Mouse (Mus musculus): Measurements from ENCODE around the gene Olfr1413. TPM values are rescaled to one million over a fixed set of nuclear protein-coding genes. Genes with fewer than 3 reads are reported as not detected.
A peak's percentile ranks its signal among the peaks of the same experiment; 100 is the strongest.

Gene Olfr1413
- not detected in 2 replicates for polyA plus RNA-seq (2012; rRNA removed)
- polyA plus RNA-seq (2014; fragmentation: Nextera tagmentation; extraction: Ambion mirVana): not detected in 2 replicates

DNA sequence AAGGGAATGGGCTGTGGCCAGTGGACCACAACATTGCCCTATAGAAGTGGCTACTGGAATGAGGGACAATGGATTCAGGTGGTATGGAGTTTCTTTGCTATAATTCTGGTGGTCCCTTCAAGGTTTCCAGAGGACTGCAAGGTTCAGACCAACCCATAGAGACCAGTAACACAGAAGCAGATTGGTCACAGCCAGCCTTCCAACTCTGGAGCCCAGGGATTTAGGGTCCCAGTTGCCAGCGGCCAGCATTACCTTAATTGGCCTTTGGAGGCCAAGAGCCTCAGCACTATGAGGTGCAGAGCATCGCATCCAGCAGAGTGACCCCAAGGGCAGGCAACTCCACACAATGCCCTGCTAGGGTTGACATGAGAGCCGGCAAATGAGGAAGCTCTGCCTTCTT is at the start of gene Olfr1413:
Olfr1413 (plus strand) TSS at position 301 of the 400 bp plus-strand sequence.
- Histone ChIP-seq H3K36me3 (replicated peaks; ENCODE audit: control insufficient read depth, insufficient read depth, low read depth) (no peaks in the 10 kb centered on the region), H3K4me1 (replicated peaks; ENCODE audit: control insufficient read depth in 2 of 2, insufficient read depth in 2 of 2, low read length in 1 of 2) (no peaks in the 10 kb centered on the region), H3K4me2 (ENCODE audit: low read depth) (no peak within 1 kb of the TSS), H3K9me3 (ENCODE audit: control insufficient read depth, low read length) (no peaks in the 10 kb centered on the region), H3K4me3 (ENCODE audit: insufficient read depth in 1 of 2, low read depth in 2 of 2, low read length in 2 of 2) (no peak within 1 kb of the TSS), H3K27ac (no peak within 1 kb of the TSS), H3K27me3 (ENCODE audit: control insufficient read depth, insufficient read depth, low read length) (no peaks in the 10 kb centered on the region), H3K9ac (replicated peaks) (no peak within 1 kb of the TSS)
- no peak for TF ChIP-seq CTCF (IDR thresholded peaks at IDR 0.05; ENCODE audit: low read depth)
- no peak for TF ChIP-seq EP300 (IDR thresholded peaks at IDR 0.05; ENCODE audit: low read depth)
- WGBS (ENCODE audit: insufficient replicate concordance): 59% methylated on average over 3 of the region's 3 CpGs
- DNase-seq (ENCODE audit: low read depth in 3 of 3, low spot score in 3 of 3) (no peak), ATAC-seq (ENCODE audit: insufficient read depth) (no peak)

DNA sequence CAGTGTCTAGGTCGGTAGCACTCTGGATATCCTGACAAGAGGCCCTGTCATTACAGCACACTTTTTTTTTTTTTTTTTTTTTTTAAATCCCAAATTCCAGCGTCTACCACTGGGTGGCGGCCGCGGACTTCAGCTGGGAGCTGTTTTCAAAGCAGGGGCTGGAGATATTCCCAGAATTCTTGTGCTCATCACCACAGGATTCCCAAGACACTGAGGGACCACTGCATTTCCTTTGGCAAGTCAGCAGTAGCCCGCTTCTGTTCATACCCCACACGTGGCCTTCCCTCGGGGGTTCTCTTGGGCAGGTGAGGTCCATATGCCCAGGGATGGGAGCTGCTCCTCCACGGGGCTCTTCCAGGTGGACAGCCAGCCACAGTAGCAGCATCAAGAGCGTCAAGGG is 49.7 kb upstream of the Olfr1413 start:
- WGBS (ENCODE audit: insufficient replicate concordance): 14% methylated on average over 10 of the region's 10 CpGs
- Histone ChIP-seq H3K27ac (no peak overlapping the region), H3K9ac (replicated peaks) (no peak overlapping the region), H3K4me1 (replicated peaks; ENCODE audit: control insufficient read depth in 2 of 2, insufficient read depth in 2 of 2, low read length in 1 of 2) (no peaks in the 10 kb centered on the region), H3K27me3 (ENCODE audit: control insufficient read depth, insufficient read depth, low read length) (no peaks in the 10 kb centered on the region), H3K9me3 (ENCODE audit: control insufficient read depth, low read length) (no peaks in the 10 kb centered on the region), H3K4me2 (ENCODE audit: low read depth) (no peak overlapping the region), H3K36me3 (replicated peaks; ENCODE audit: control insufficient read depth, insufficient read depth, low read depth) (no peaks in the 10 kb centered on the region), H3K4me3 (ENCODE audit: insufficient read depth in 1 of 2, low read depth in 2 of 2, low read length in 2 of 2) (no peak overlapping the region)
- TF ChIP-seq CTCF (IDR thresholded peaks at IDR 0.05; ENCODE audit: low read depth): peak; percentile 50
- TF ChIP-seq EP300 (IDR thresholded peaks at IDR 0.05; ENCODE audit: low read depth): no peak
- DNase-seq (ENCODE audit: low read depth in 3 of 3, low spot score in 3 of 3) (no peak), ATAC-seq (ENCODE audit: insufficient read depth) (no peak)

DNA sequence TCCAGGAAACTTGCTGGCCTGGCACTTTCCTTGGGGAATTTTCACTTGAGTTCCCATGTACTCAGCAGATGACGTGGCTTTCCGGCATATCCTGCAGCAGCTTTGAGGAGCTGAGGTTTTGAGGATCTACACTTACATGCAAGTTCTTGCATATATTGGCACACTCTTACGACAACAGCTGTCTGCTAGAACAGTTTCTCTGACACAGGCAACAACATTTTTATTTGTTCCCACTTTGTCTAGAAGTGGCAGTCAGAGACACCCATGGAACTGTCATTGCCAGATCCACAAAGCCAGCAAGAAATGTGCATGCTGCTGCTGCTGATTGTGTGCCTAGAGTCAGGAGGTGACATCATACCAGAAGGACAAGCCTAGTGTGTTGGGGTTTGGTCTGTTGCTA is 47.4 kb upstream of the Olfr1413 start:
- H3K9ac ChIP-seq (replicated peaks): no peak overlapping the region
- TF ChIP-seq EP300 (IDR thresholded peaks at IDR 0.05; ENCODE audit: low read depth): no peak
- no peak for TF ChIP-seq CTCF (IDR thresholded peaks at IDR 0.05; ENCODE audit: low read depth)
- DNase-seq (ENCODE audit: low read depth in 3 of 3, low spot score in 3 of 3): no peak
- no peaks in the 10 kb centered on the region for H3K9me3 ChIP-seq (ENCODE audit: control insufficient read depth, low read length)
- no peaks in the 10 kb centered on the region for H3K27me3 ChIP-seq (ENCODE audit: control insufficient read depth, insufficient read depth, low read length)
- no peaks in the 10 kb centered on the region for H3K4me1 ChIP-seq (replicated peaks; ENCODE audit: control insufficient read depth in 2 of 2, insufficient read depth in 2 of 2, low read length in 1 of 2)
- ATAC-seq (ENCODE audit: insufficient read depth): no peak
- H3K36me3 ChIP-seq (replicated peaks; ENCODE audit: control insufficient read depth, insufficient read depth, low read depth): no peaks in the 10 kb centered on the region
- H3K4me3 ChIP-seq (ENCODE audit: insufficient read depth in 1 of 2, low read depth in 2 of 2, low read length in 2 of 2): no peak overlapping the region
- 61% methylated on average over 3 of the region's 3 CpGs for WGBS (ENCODE audit: insufficient replicate concordance)
- H3K27ac ChIP-seq: no peak overlapping the region
- H3K4me2 ChIP-seq (ENCODE audit: low read depth): no peak overlapping the region

DNA sequence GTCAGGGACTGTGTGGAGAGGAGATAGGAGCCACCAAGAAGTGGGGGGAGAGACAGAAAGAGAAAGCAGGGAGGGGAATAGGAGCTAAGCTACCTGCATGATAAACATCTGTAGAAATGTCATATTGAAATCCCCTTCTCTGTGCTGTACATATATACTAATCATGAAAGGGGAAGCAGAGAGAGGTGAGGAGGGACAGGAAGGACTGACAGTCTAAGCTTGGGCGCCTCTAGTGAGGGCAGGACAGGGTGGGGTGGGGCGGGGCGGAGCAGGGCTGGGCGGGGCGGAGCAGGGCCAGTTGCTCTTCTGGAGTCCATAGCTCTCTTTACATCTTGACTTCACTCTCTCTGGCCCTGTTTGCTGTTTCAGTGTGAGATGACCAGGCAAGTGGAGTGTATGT is 34.1 kb upstream of the Olfr1413 start:
- TF ChIP-seq CTCF (IDR thresholded peaks at IDR 0.05; ENCODE audit: low read depth) (no peak), EP300 (IDR thresholded peaks at IDR 0.05; ENCODE audit: low read depth) (no peak)
- no peak overlapping the region for H3K4me2 ChIP-seq (ENCODE audit: low read depth)
- no peaks in the 10 kb centered on the region for H3K27me3 ChIP-seq (ENCODE audit: control insufficient read depth, insufficient read depth, low read length)
- H3K4me3 ChIP-seq (ENCODE audit: insufficient read depth in 1 of 2, low read depth in 2 of 2, low read length in 2 of 2): no peak overlapping the region
- H3K27ac ChIP-seq: no peak overlapping the region
- 33% methylated on average over 5 of the region's 5 CpGs for WGBS (ENCODE audit: insufficient replicate concordance)
- no peak overlapping the region for H3K9ac ChIP-seq (replicated peaks)
- no peak for ATAC-seq (ENCODE audit: insufficient read depth)
- no peak for DNase-seq (ENCODE audit: low read depth in 3 of 3, low spot score in 3 of 3)
- H3K36me3 ChIP-seq (replicated peaks; ENCODE audit: control insufficient read depth, insufficient read depth, low read depth): no peaks in the 10 kb centered on the region
- H3K4me1 ChIP-seq (replicated peaks; ENCODE audit: control insufficient read depth in 2 of 2, insufficient read depth in 2 of 2, low read length in 1 of 2): no peaks in the 10 kb centered on the region
- no peaks in the 10 kb centered on the region for H3K9me3 ChIP-seq (ENCODE audit: control insufficient read depth, low read length)

DNA sequence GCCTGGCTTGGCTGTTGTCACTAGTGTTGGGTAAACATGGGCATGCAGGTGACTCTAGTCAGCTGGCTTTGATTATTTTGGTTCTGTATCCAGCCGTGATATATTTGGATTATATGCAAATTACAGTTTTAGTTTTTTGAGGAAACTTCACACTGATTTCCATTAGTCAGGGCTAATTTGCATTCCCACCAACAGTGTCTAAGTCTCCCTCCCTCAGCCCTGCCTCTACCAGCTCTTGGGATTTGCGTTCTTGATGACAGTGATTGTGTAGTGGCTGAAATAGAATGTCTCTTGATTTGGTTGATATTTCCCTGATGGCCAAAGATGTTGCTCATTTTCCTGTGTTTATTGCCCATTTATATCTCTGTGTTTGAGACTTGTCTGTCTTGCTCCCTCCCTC is 32.1 kb upstream of the Olfr1413 start:
- H3K36me3 ChIP-seq (replicated peaks; ENCODE audit: control insufficient read depth, insufficient read depth, low read depth): no peaks in the 10 kb centered on the region
- H3K9ac ChIP-seq (replicated peaks): no peak overlapping the region
- 33% methylated on average over 2 of the region's 2 CpGs for WGBS (ENCODE audit: insufficient replicate concordance)
- no peaks in the 10 kb centered on the region for H3K4me1 ChIP-seq (replicated peaks; ENCODE audit: control insufficient read depth in 2 of 2, insufficient read depth in 2 of 2, low read length in 1 of 2)
- no peak overlapping the region for H3K4me3 ChIP-seq (ENCODE audit: insufficient read depth in 1 of 2, low read depth in 2 of 2, low read length in 2 of 2)
- no peak overlapping the region for H3K4me2 ChIP-seq (ENCODE audit: low read depth)
- no peak for TF ChIP-seq EP300 (IDR thresholded peaks at IDR 0.05; ENCODE audit: low read depth)
- no peak for TF ChIP-seq CTCF (IDR thresholded peaks at IDR 0.05; ENCODE audit: low read depth)
- H3K27me3 ChIP-seq (ENCODE audit: control insufficient read depth, insufficient read depth, low read length): no peaks in the 10 kb centered on the region
- H3K27ac ChIP-seq: no peak overlapping the region
- no peaks in the 10 kb centered on the region for H3K9me3 ChIP-seq (ENCODE audit: control insufficient read depth, low read length)
- DNase-seq (ENCODE audit: low read depth in 3 of 3, low spot score in 3 of 3) (no peak), ATAC-seq (ENCODE audit: insufficient read depth) (no peak)

Measured in liver, embryonic 14.5 days (tissue).